Mouse (Mus musculus) megakaryocyte, embryonic 14.5 days (primary cell): ENCODE measurements around the gene Rasa2. TPM values are rescaled to one million over a fixed set of nuclear protein-coding genes. Genes with fewer than 3 reads are reported as not detected.
"Not testable (repeated sequence)": the region's sequence is repeated elsewhere in the genome, so short reads cannot be mapped to it uniquely, and the experiment has no call there.

ENCODE experiments used
- H3K27me3 ChIP-seq: replicated peaks from 2 replicates; pipeline ENCODE3; 2012; ENCODE audit warnings: inconsistent platforms
- H3K36me3 ChIP-seq: replicated peaks from 2 replicates; pipeline ENCODE3; 2012; ENCODE audit warnings: low read length, inconsistent platforms, mixed read lengths
- H3K4me1 ChIP-seq: 2 replicates; pipeline ENCODE4 v1.6.1; 2012; ENCODE audit warnings: inconsistent platforms
- H3K4me3 ChIP-seq: replicated peaks from 2 replicates; pipeline ENCODE3; 2012; ENCODE audit warnings: moderate library complexity, mild to moderate bottlenecking, inconsistent platforms
- H3K9me3 ChIP-seq: 2 replicates; pipeline ENCODE4 v1.6.1; 2012; ENCODE audit warnings: inconsistent platforms
- FLI1 ChIP-seq: IDR thresholded peaks from 2 replicates; pipeline ENCODE4 v1.6.1; 2012; ENCODE audit warnings: low read length, inconsistent platforms, mixed read lengths
- GATA1 ChIP-seq: IDR thresholded peaks from 3 replicates; pipeline ENCODE4 v1.6.1; 2012; ENCODE audit warnings: mixed read lengths, low read length, inconsistent platforms, borderline replicate concordance
- polyA plus RNA-seq: library from polyadenylated mRNA; stranded (reverse); fragments of >175 nt; gene quantifications from 2 replicates; pipeline ENCODE4 v1.2.3, GENCODE M21; 2012; ENCODE audit warnings: low replicate concordance; ENCODE audit not compliant: insufficient read depth

Gene Rasa2
- polyA plus RNA-seq, 1 experiment, result 0.38 TPM

DNA sequence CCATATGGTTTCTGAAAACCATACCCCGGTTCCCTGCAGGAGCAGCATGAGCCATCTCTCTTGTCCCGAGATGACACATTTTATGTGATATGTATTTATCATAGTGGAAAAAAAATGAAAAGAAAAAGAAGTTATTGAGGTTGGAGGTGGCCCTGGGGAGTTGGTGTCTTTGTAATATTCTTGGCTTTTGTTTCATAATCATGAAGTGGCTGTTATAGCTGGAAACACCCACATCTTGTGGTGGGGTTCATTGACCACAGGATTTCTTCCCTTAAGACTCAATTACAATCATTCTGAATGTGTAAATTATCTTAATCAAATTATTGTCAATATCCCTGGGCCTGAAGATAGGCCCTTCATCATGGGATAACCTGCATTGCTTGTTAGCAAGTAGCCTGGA, 13.4 kb upstream of the Rasa2 start:
- Histone ChIP-seq H3K36me3 (no peaks in the 10 kb centered on the region), H3K9me3 (peaks cover 12% of the 10 kb centered on the region), H3K27me3 (peaks cover 36% of the 10 kb centered on the region), H3K4me1 (peaks cover 30% of the 10 kb centered on the region), H3K4me3 (no peak overlapping the region)
- TF ChIP-seq FLI1 (no peak), GATA1 (no peak)

DNA sequence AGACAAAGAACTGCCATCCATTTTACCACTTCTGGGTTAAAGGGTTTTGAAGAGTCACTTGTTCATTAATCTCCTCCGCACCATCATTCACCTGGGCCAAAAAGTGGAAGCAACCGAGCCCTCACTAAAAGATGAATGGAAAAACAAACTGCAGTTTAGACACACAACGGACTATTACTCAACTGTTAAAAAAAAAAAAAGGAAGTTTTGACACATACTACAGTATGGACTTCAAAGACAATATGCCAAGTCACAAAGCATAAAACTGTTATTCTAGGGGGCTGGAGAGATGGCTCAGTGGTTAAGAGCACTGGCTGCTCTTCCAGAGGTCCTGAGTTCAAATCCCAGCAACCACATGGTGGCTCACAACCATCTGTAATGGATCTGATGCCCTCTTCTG, 12.6 kb upstream of the Rasa2 start:
- peaks cover 23% of the 10 kb centered on the region for H3K4me1 ChIP-seq
- peaks cover 12% of the 10 kb centered on the region for H3K9me3 ChIP-seq
- H3K27me3 ChIP-seq, result peaks cover 32% of the 10 kb centered on the region
- not testable (repeated sequence) for H3K36me3 ChIP-seq, H3K4me3 ChIP-seq

GRCm38 (mm10) chr9:96639451-96639850, 8.0 kb upstream of the Rasa2 start:
- H3K4me3 ChIP-seq, result no peak overlapping the region
- H3K36me3 ChIP-seq, result no peaks in the 10 kb centered on the region
- peaks cover 28% of the 10 kb centered on the region for H3K4me1 ChIP-seq
- H3K27me3 ChIP-seq, result peaks cover 17% of the 10 kb centered on the region
- peaks cover 12% of the 10 kb centered on the region for H3K9me3 ChIP-seq
- no peak for TF ChIP-seq GATA1
- no peak for TF ChIP-seq FLI1

DNA sequence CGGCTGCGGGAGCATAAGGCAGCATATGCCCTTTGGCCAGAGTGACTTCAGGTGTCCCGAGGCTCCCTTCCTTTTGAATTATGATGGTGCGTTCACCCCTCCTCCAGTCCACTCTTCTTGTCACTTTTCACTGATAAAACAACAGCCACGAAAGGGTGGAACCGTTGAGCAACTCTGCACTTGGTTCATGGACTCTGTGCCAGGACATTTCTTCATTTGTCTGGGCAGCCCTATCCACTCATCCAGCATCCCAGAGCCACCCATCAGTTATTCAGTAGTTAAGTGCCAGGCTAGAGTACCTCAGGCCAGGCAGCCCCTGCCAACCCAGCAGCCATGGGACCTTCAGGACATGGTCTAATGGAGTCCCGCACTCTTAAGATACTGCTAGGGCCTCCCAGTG, 7.1 kb upstream of the Rasa2 start:
- no peak for TF ChIP-seq FLI1
- TF ChIP-seq GATA1, result no peak
- Histone ChIP-seq H3K4me3 (no peak overlapping the region), H3K4me1 (peaks cover 34% of the 10 kb centered on the region), H3K36me3 (no peaks in the 10 kb centered on the region), H3K27me3 (peaks cover 17% of the 10 kb centered on the region), H3K9me3 (peaks cover 12% of the 10 kb centered on the region)

GRCm38 (mm10) chr9:96637157-96637548, 5.7 kb upstream of the Rasa2 start:
- Histone ChIP-seq H3K9me3 (no peaks in the 10 kb centered on the region), H3K4me1 (peaks cover 47% of the 10 kb centered on the region), H3K4me3 (no peak overlapping the region), H3K27me3 (peaks cover 15% of the 10 kb centered on the region), H3K36me3 (no peaks in the 10 kb centered on the region)
- TF ChIP-seq FLI1, result no peak
- no peak for TF ChIP-seq GATA1

GRCm38 (mm10) chr9:96636423-96637156, 5.2 kb upstream of the Rasa2 start:
- TF ChIP-seq GATA1 (no peak), FLI1 (no peak)
- Histone ChIP-seq H3K9me3 (no peaks in the 10 kb centered on the region), H3K27me3 (peaks cover 15% of the 10 kb centered on the region), H3K36me3 (no peaks in the 10 kb centered on the region), H3K4me1 (peaks cover 52% of the 10 kb centered on the region), H3K4me3 (peak overlapping the region; percentile 83)

GRCm38 (mm10) chr9:96635899-96636298, 4.5 kb upstream of the Rasa2 start:
- no peak for TF ChIP-seq FLI1
- TF ChIP-seq GATA1, result no peak
- H3K4me3 ChIP-seq, result no peak overlapping the region
- peaks cover 52% of the 10 kb centered on the region for H3K4me1 ChIP-seq
- H3K9me3 ChIP-seq, result no peaks in the 10 kb centered on the region
- peaks cover 14% of the 10 kb centered on the region for H3K27me3 ChIP-seq
- H3K36me3 ChIP-seq, result no peaks in the 10 kb centered on the region

DNA sequence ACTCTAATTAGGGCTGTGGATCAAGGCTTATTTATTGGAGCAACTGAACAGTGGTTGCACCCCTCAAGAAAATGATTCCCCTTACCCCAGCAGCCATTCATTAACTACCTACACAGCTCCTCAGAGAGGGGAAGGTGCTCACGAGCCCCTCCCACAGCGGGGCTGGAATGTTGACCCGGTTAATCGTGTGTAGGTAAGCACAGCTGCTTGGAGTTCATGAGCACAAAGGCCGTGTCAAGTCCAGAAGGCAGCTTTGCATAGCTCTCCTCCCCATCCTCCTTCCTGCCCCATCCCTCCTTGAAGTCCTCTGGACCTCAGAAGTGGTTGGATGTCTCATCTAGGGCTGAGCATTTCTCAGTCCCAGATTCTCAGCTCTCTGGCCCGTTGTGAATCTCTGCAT, 3.8 kb upstream of the Rasa2 start:
- Histone ChIP-seq H3K36me3 (no peaks in the 10 kb centered on the region), H3K27me3 (peaks cover 13% of the 10 kb centered on the region), H3K4me3 (no peak overlapping the region), H3K4me1 (peaks cover 56% of the 10 kb centered on the region), H3K9me3 (no peaks in the 10 kb centered on the region)
- TF ChIP-seq FLI1, result no peak
- no peak for TF ChIP-seq GATA1

GRCm38 (mm10) chr9:96633771-96634170, 2.4 kb upstream of the Rasa2 start:
- Histone ChIP-seq H3K4me3 (peak overlapping the region; percentile 3), H3K27me3 (peaks cover 9% of the 10 kb centered on the region), H3K9me3 (no peaks in the 10 kb centered on the region), H3K4me1 (peaks cover 56% of the 10 kb centered on the region), H3K36me3 (no peaks in the 10 kb centered on the region)
- TF ChIP-seq GATA1, result no peak
- TF ChIP-seq FLI1, result no peak

DNA sequence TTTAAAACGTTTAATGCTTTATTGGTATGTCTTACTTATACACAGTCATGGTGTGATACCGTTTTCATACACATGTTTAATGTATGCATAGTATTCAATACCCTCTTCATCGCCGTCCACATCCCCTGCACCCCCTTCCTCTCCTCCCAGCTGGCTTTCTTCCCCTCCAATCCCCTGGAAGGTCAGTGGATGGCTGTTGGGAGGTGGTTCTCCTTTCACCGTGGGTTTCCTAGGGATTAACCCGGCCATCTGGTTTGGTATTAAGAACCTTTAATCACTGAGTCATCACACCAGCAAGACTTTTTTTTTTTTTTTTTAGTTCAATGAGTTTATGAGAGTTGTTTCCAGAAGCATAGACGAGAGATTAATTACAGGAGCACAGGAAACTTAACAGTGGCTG, 1.3 kb upstream of the Rasa2 start:
- no peaks in the 10 kb centered on the region for H3K36me3 ChIP-seq
- TF ChIP-seq FLI1 (no peak), GATA1 (no peak)
- H3K27me3 ChIP-seq, result peaks cover 9% of the 10 kb centered on the region
- H3K4me3 ChIP-seq, result no peak overlapping the region
- H3K4me1 ChIP-seq, result peaks cover 54% of the 10 kb centered on the region
- no peaks in the 10 kb centered on the region for H3K9me3 ChIP-seq
